Mouse (Mus musculus) CH12.LX (cell line): ENCODE data around the gene Syce1. TPM values are rescaled to one million over a fixed set of nuclear protein-coding genes. Genes with fewer than 3 reads are reported as not detected.

Experiments used
- DNase-seq: peaks from one replicate; pipeline ENCODE4 v3.0.0-alpha.2; 2013; ENCODE audit errors: extremely low read depth
- H3K27ac ChIP-seq: 2 replicates; pipeline ENCODE4 v1.5.1; 2012; ENCODE audit warnings: low read depth, mild to moderate bottlenecking, control low read depth, moderate library complexity; ENCODE audit not compliant: insufficient read depth
- H3K27me3 ChIP-seq: replicated peaks from 2 replicates; pipeline ENCODE3; 2012; ENCODE audit warnings: inconsistent platforms
- H3K36me3 ChIP-seq, 2 experiments: replicated peaks in 1 of 2; 2 replicates each; pipeline versions ENCODE3 to v1.6.1; 2012; ENCODE audit warnings: inconsistent platforms in 1 of 2, low read length in 1 of 2, mild to moderate bottlenecking in 1 of 2, mixed read lengths in 1 of 2, moderate library complexity in 1 of 2; ENCODE audit not compliant: control insufficient read depth in 1 of 2, insufficient read depth in 1 of 2
- H3K4me1 ChIP-seq, 2 experiments: 2 replicates each; pipeline ENCODE4 v1.6.1; 2012; ENCODE audit warnings: inconsistent platforms in 1 of 2, moderate library complexity in 1 of 2; ENCODE audit not compliant: insufficient read depth in 2 of 2, control insufficient read depth in 1 of 2
- H3K4me2 ChIP-seq: 2 replicates; pipeline ENCODE4 v1.6.1; 2012; ENCODE audit warnings: low read depth, mild to moderate bottlenecking, control low read depth; ENCODE audit not compliant: poor library complexity, insufficient read depth, severe bottlenecking
- H3K4me3 ChIP-seq, 3 experiments: fragments of 150-350 bp in 1 of 3; sonication (generic) in 1 of 3; replicated peaks in 1 of 3; 2 replicates each; pipeline versions ENCODE3 to v1.5.1; 2011 to 2012; ENCODE audit warnings: low read depth in 2 of 3, low read length in 2 of 3, mild to moderate bottlenecking in 2 of 3, moderate library complexity in 2 of 3, control low read depth in 1 of 3, improper control_type of control experiment in 1 of 3, inconsistent platforms in 1 of 3, mixed read lengths in 1 of 3; ENCODE audit not compliant: poor library complexity in 1 of 3
- H3K79me2 ChIP-seq: replicated peaks from 2 replicates; pipeline ENCODE4 v1.6.1; 2012; ENCODE audit warnings: mild to moderate bottlenecking, moderate library complexity; ENCODE audit not compliant: control insufficient read depth, poor library complexity, insufficient read depth, severe bottlenecking; ENCODE audit errors: extremely low read depth
- H3K9ac ChIP-seq: 2 replicates; pipeline ENCODE4 v1.6.1; 2012; ENCODE audit warnings: low read depth, mild to moderate bottlenecking, control low read depth, moderate library complexity; ENCODE audit not compliant: insufficient read depth
- H3K9me3 ChIP-seq: replicated peaks from 2 replicates; pipeline ENCODE3; 2012; ENCODE audit warnings: low read length, inconsistent platforms, mixed read lengths
- BHLHE40 ChIP-seq: IDR thresholded peaks from 2 replicates; pipeline ENCODE4 v1.6.1; 2011; ENCODE audit warnings: mild to moderate bottlenecking, low read depth, low read length, improper control_type of control experiment
- CHD2 ChIP-seq: IDR thresholded peaks from 2 replicates; pipeline ENCODE4 v1.6.1; 2011; ENCODE audit warnings: low read length, improper control_type of control experiment
- CTCF ChIP-seq, 2 experiments: IDR thresholded peaks in 1 of 2; conservative IDR thresholded peaks in 1 of 2; 2 replicates each; pipeline ENCODE4 v1.5.1; 2011 to 2012; ENCODE audit warnings: low read depth in 2 of 2, low read length in 2 of 2, improper control_type of control experiment in 1 of 2, inconsistent platforms in 1 of 2, mild to moderate bottlenecking in 1 of 2, moderate library complexity in 1 of 2
- EP300 ChIP-seq: IDR thresholded peaks from 2 replicates; pipeline ENCODE4 v1.6.1; 2011; ENCODE audit warnings: low read length, improper control_type of control experiment
- ETS1 ChIP-seq: conservative IDR thresholded peaks from 2 replicates; pipeline ENCODE4 v1.6.1; 2012; ENCODE audit warnings: low read depth, mild to moderate bottlenecking, inconsistent platforms, low read length, improper control_type of control experiment, moderate library complexity
- GABPA ChIP-seq: IDR thresholded peaks from 2 replicates; pipeline ENCODE4 v1.6.1; 2012; ENCODE audit warnings: low read depth, low read length, improper control_type of control experiment, inconsistent platforms; ENCODE audit not compliant: insufficient replicate concordance
- HCFC1 ChIP-seq: IDR thresholded peaks from 2 replicates; pipeline ENCODE4 v1.6.1; 2012; ENCODE audit warnings: low read depth, mild to moderate bottlenecking, inconsistent platforms, low read length, improper control_type of control experiment
- JUND ChIP-seq: conservative IDR thresholded peaks from 2 replicates; pipeline ENCODE4 v1.6.1; 2011; ENCODE audit warnings: low read depth, low read length, improper control_type of control experiment
- MAX ChIP-seq: IDR thresholded peaks from 2 replicates; pipeline ENCODE4 v1.6.1; 2011; ENCODE audit warnings: low read length, improper control_type of control experiment
- MAZ ChIP-seq: IDR thresholded peaks from 2 replicates; pipeline ENCODE4 v1.6.1; 2012; ENCODE audit warnings: low read depth, mild to moderate bottlenecking, inconsistent platforms, low read length, improper control_type of control experiment, moderate library complexity
- MEF2A ChIP-seq: IDR thresholded peaks from 2 replicates; pipeline ENCODE4 v1.6.1; 2014; ENCODE audit warnings: low read depth, mild to moderate bottlenecking, inconsistent platforms, low read length, improper control_type of control experiment, borderline replicate concordance
- MXI1 ChIP-seq: IDR thresholded peaks from 2 replicates; pipeline ENCODE4 v1.6.1; 2011; ENCODE audit warnings: mild to moderate bottlenecking, low read depth, low read length, improper control_type of control experiment
- MYC ChIP-seq: IDR thresholded peaks from 2 replicates; pipeline ENCODE4 v1.6.1; 2011; ENCODE audit warnings: low read depth, mild to moderate bottlenecking, improper control_type of control experiment, low read length
- NRF1 ChIP-seq: IDR thresholded peaks from 2 replicates; pipeline ENCODE4 v1.6.1; 2014; ENCODE audit warnings: low read depth, mild to moderate bottlenecking, inconsistent platforms, low read length, improper control_type of control experiment, moderate library complexity
- PAX5 ChIP-seq: IDR thresholded peaks from 2 replicates; pipeline ENCODE4 v1.6.1; 2012; ENCODE audit warnings: low read length, inconsistent platforms, mixed read lengths
- POLR2A ChIP-seq: IDR thresholded peaks from 2 replicates; pipeline ENCODE4 v1.6.1; 2011; ENCODE audit warnings: low read depth, mild to moderate bottlenecking, improper control_type of control experiment, low read length
- POLR2AphosphoS2 ChIP-seq: IDR thresholded peaks from 2 replicates; pipeline ENCODE4 v1.6.1; 2011; ENCODE audit warnings: low read depth, low read length, improper control_type of control experiment
- RAD21 ChIP-seq: IDR thresholded peaks from 2 replicates; pipeline ENCODE4 v1.6.1; 2011; ENCODE audit warnings: low read depth, mild to moderate bottlenecking, low read length, improper control_type of control experiment, moderate library complexity
- RCOR1 ChIP-seq: conservative IDR thresholded peaks from 2 replicates; pipeline ENCODE4 v1.6.1; 2012; ENCODE audit warnings: low read depth, mild to moderate bottlenecking, inconsistent platforms, low read length, improper control_type of control experiment
- SIN3A ChIP-seq: IDR thresholded peaks from 2 replicates; pipeline ENCODE4 v1.6.1; 2012; ENCODE audit warnings: low read length, improper control_type of control experiment, inconsistent platforms
- SMC3 ChIP-seq: IDR thresholded peaks from 2 replicates; pipeline ENCODE4 v1.6.1; 2011; ENCODE audit warnings: low read depth, low read length, improper control_type of control experiment
- TBP ChIP-seq: conservative IDR thresholded peaks from 2 replicates; pipeline ENCODE4 v1.6.1; 2011; ENCODE audit warnings: low read depth, low read length, improper control_type of control experiment
- TCF12 ChIP-seq: IDR thresholded peaks from 2 replicates; pipeline ENCODE4 v1.6.1; 2014; ENCODE audit warnings: low read depth, mild to moderate bottlenecking, inconsistent platforms, low read length, improper control_type of control experiment
- UBTF ChIP-seq: IDR thresholded peaks from 2 replicates; pipeline ENCODE4 v1.6.1; 2012; ENCODE audit warnings: low read depth, mild to moderate bottlenecking, inconsistent platforms, low read length, improper control_type of control experiment, moderate library complexity
- USF1 ChIP-seq: IDR thresholded peaks from 2 replicates; pipeline ENCODE4 v1.6.1; 2014; ENCODE audit warnings: low read depth, mild to moderate bottlenecking, inconsistent platforms, low read length, improper control_type of control experiment
- ZC3H11A ChIP-seq: IDR thresholded peaks from 2 replicates; pipeline ENCODE4 v1.6.1; 2012; ENCODE audit warnings: low read depth, mild to moderate bottlenecking, inconsistent platforms, low read length, improper control_type of control experiment
- ZKSCAN1 ChIP-seq: IDR thresholded peaks from 2 replicates; pipeline ENCODE4 v1.6.1; 2012; ENCODE audit warnings: low read depth, inconsistent platforms, low read length, improper control_type of control experiment, borderline replicate concordance
- dilution Hi-C: fragments of 300-500 bp; cut with MboI; formaldehyde crosslinking; loops from 2 replicates; pipeline ENCODE4 v1.14.3; 2020; ENCODE audit warnings: low sequenced_read_pairs; ENCODE audit not compliant: extremely low pct_unique_long_range_greater_than_20kb, extremely low pct_ligation_motif_present
- in situ Hi-C: fragments of 300-500 bp; cut with MboI; formaldehyde crosslinking; loops from 3 replicates; pipeline ENCODE4 v1.14.3; 2019; ENCODE audit warnings: low sequenced_read_pairs, low pct_ligation_motif_present, low pct_unique_long_range_greater_than_20kb, mixed read lengths
- polyA plus RNA-seq: library from polyadenylated mRNA; unstranded; fragments of >175 nt; gene quantifications from 2 replicates; pipeline ENCODE4 v1.2.1, GENCODE M21; 2012; ENCODE audit warnings: low read depth; ENCODE audit not compliant: insufficient read length
- total RNA-seq, 2 experiments: library from RNA; depleted of rRNA; stranded (reverse); fragments of 300-350 nt in 1 of 2; fragments of >200 nt in 1 of 2; gene quantifications; 2 replicates each; pipeline ENCODE4 v1.2.3; 2012 to 2014

The Syce1 gene
- total and polyA plus RNA-seq, 3 experiments, result not detected

GRCm38 (mm10) chr7:140805704-140806103 is 18.1 kb upstream of the Syce1 start:
- Histone ChIP-seq H3K4me2 (no peak overlapping the region), H3K27ac (no peak overlapping the region), H3K9me3 (no peaks in the 10 kb centered on the region), H3K27me3 (peaks cover 78% of the 10 kb centered on the region), H3K4me1 (no peaks in the 10 kb centered on the region), H3K4me3 (no peak overlapping the region), H3K79me2 (no peaks in the 10 kb centered on the region), H3K36me3 (no peaks in the 10 kb centered on the region), H3K9ac (no peak overlapping the region)
- dilution Hi-C loops (no loop called here), in situ Hi-C loops (no loop called here)
- peak; percentile 61 for DNase-seq
- TF ChIP-seq POLR2AphosphoS2, result no peak
- TF ChIP-seq RCOR1, result no peak
- TF ChIP-seq POLR2A, result no peak
- TF ChIP-seq HCFC1, result no peak
- peak; percentile 57 to 98 for TF ChIP-seq CTCF (conservative IDR thresholded peaks at IDR 0.05 in 1 of 2, IDR thresholded peaks at IDR 0.05 in 1 of 2; ENCODE audit: low read depth in 2 of 2, low read length in 2 of 2)
- TF ChIP-seq MAX, result no peak
- no peak for TF ChIP-seq PAX5
- TF ChIP-seq ZC3H11A, result no peak
- TF ChIP-seq JUND, result no peak
- no peak for TF ChIP-seq GABPA
- peak; percentile 72 for TF ChIP-seq RAD21
- TF ChIP-seq MEF2A, result no peak
- TF ChIP-seq NRF1, result no peak
- TF ChIP-seq USF1, result no peak
- TF ChIP-seq SMC3, result peak; percentile 56
- no peak for TF ChIP-seq ETS1
- TF ChIP-seq TBP, result no peak
- TF ChIP-seq MAZ, result no peak
- TF ChIP-seq MYC, result no peak
- TF ChIP-seq BHLHE40, result no peak
- TF ChIP-seq ZKSCAN1, result no peak
- no peak for TF ChIP-seq MXI1
- no peak for TF ChIP-seq CHD2
- TF ChIP-seq TCF12, result no peak
- no peak for TF ChIP-seq UBTF
- TF ChIP-seq SIN3A, result no peak
- TF ChIP-seq EP300, result no peak
